Mouse (Mus musculus): Measurements from ENCODE around the gene Gm6169.
"Not testable (repeated sequence)": the region's sequence is repeated elsewhere in the genome, so short reads cannot be mapped to it uniquely, and the experiment has no call there.

Gm6169 gene

GRCm38 (mm10) chr13:97109046-97109445, 10.0 kb upstream of the Gm6169 start:
- Histone ChIP-seq H3K4me3 (replicated peaks; ENCODE audit: low read length) (no peak overlapping the region), H3K4me1 (replicated peaks; ENCODE audit: low read depth, low read length) (peaks cover 22% of the 10 kb centered on the region), H3K36me3 (ENCODE audit: insufficient read depth, low read length) (peaks cover 96% of the 10 kb centered on the region), H3K27me3 (ENCODE audit: insufficient read depth, low read length) (no peaks in the 10 kb centered on the region), H3K9me3 (ENCODE audit: low read length) (no peaks in the 10 kb centered on the region)
- TF ChIP-seq CTCF (conservative IDR thresholded peaks at IDR 0.05; ENCODE audit: low read length) (no peak), NANOG (IDR thresholded peaks at IDR 0.05; ENCODE audit: borderline replicate concordance, low read length) (no peak), POU5F1 (IDR thresholded peaks at IDR 0.05; ENCODE audit: borderline replicate concordance, low read length) (no peak)

- H3K4me1 ChIP-seq (replicated peaks; ENCODE audit: low read depth, low read length): peaks cover 30% of the 10 kb centered on the region
- not testable (repeated sequence) for H3K4me3 ChIP-seq (replicated peaks; ENCODE audit: low read length); H3K27me3 ChIP-seq (ENCODE audit: insufficient read depth, low read length); H3K9me3 ChIP-seq (ENCODE audit: low read length)
- H3K36me3 ChIP-seq (ENCODE audit: insufficient read depth, low read length): peaks cover 96% of the 10 kb centered on the region
Measured at GRCm38 (mm10) chr13:97107721-97108120, 8.7 kb upstream of the Gm6169 start.

- peaks cover 91% of the 10 kb centered on the region for H3K36me3 ChIP-seq (ENCODE audit: insufficient read depth, low read length)
- peaks cover 49% of the 10 kb centered on the region for H3K4me1 ChIP-seq (replicated peaks; ENCODE audit: low read depth, low read length)
- TF ChIP-seq NANOG (IDR thresholded peaks at IDR 0.05; ENCODE audit: borderline replicate concordance, low read length) (peak; percentile 59; the same call in 1 of the 2 replicates), CTCF (conservative IDR thresholded peaks at IDR 0.05; ENCODE audit: low read length) (no peak), POU5F1 (IDR thresholded peaks at IDR 0.05; ENCODE audit: borderline replicate concordance, low read length) (no peak)
- no peaks in the 10 kb centered on the region for H3K9me3 ChIP-seq (ENCODE audit: low read length)
- H3K4me3 ChIP-seq (replicated peaks; ENCODE audit: low read length): no peak overlapping the region
- no peaks in the 10 kb centered on the region for H3K27me3 ChIP-seq (ENCODE audit: insufficient read depth, low read length)
Measured at GRCm38 (mm10) chr13:97104996-97105395, 6.0 kb upstream of the Gm6169 start.

- Histone ChIP-seq H3K27me3 (ENCODE audit: insufficient read depth, low read length) (no peaks in the 10 kb centered on the region), H3K4me1 (replicated peaks; ENCODE audit: low read depth, low read length) (peaks cover 75% of the 10 kb centered on the region), H3K4me3 (replicated peaks; ENCODE audit: low read length) (no peak overlapping the region), H3K9me3 (ENCODE audit: low read length) (no peaks in the 10 kb centered on the region), H3K36me3 (ENCODE audit: insufficient read depth, low read length) (peaks cover 84% of the 10 kb centered on the region)
- TF ChIP-seq CTCF (conservative IDR thresholded peaks at IDR 0.05; ENCODE audit: low read length) (no peak), NANOG (IDR thresholded peaks at IDR 0.05; ENCODE audit: borderline replicate concordance, low read length) (no peak), POU5F1 (IDR thresholded peaks at IDR 0.05; ENCODE audit: borderline replicate concordance, low read length) (no peak)
Measured at GRCm38 (mm10) chr13:97095726-97096125, 3.3 kb downstream of the Gm6169 start.

- Histone ChIP-seq H3K27me3 (ENCODE audit: insufficient read depth, low read length) (no peaks in the 10 kb centered on the region), H3K36me3 (ENCODE audit: insufficient read depth, low read length) (peaks cover 58% of the 10 kb centered on the region), H3K4me3 (replicated peaks; ENCODE audit: low read length) (no peak overlapping the region), H3K9me3 (ENCODE audit: low read length) (no peaks in the 10 kb centered on the region), H3K4me1 (replicated peaks; ENCODE audit: low read depth, low read length) (peaks cover 76% of the 10 kb centered on the region)
- TF ChIP-seq NANOG (IDR thresholded peaks at IDR 0.05; ENCODE audit: borderline replicate concordance, low read length): no peak
- no peak for TF ChIP-seq CTCF (conservative IDR thresholded peaks at IDR 0.05; ENCODE audit: low read length)
- no peak for TF ChIP-seq POU5F1 (IDR thresholded peaks at IDR 0.05; ENCODE audit: borderline replicate concordance, low read length)
Measured at GRCm38 (mm10) chr13:97088183-97088582, 10.9 kb downstream of the Gm6169 start.

- Histone ChIP-seq H3K4me3 (replicated peaks; ENCODE audit: low read length) (peak overlapping the region; percentile 52), H3K27me3 (ENCODE audit: insufficient read depth, low read length) (no peaks in the 10 kb centered on the region), H3K4me1 (replicated peaks; ENCODE audit: low read depth, low read length) (peaks cover 80% of the 10 kb centered on the region), H3K36me3 (ENCODE audit: insufficient read depth, low read length) (peaks cover 58% of the 10 kb centered on the region), H3K9me3 (ENCODE audit: low read length) (no peaks in the 10 kb centered on the region)
- TF ChIP-seq POU5F1 (IDR thresholded peaks at IDR 0.05; ENCODE audit: borderline replicate concordance, low read length) (no peak), NANOG (IDR thresholded peaks at IDR 0.05; ENCODE audit: borderline replicate concordance, low read length) (no peak), CTCF (conservative IDR thresholded peaks at IDR 0.05; ENCODE audit: low read length) (no peak)
Measured at GRCm38 (mm10) chr13:97087421-97087820, 11.6 kb downstream of the Gm6169 start.

- 0 out of 2 replicates have a peak overlapping the region, but pooled peaks have one; percentile 0 for H3K4me3 ChIP-seq (replicated peaks; ENCODE audit: low read length)
- H3K36me3 ChIP-seq (ENCODE audit: insufficient read depth, low read length): peaks cover 58% of the 10 kb centered on the region
- TF ChIP-seq CTCF (conservative IDR thresholded peaks at IDR 0.05; ENCODE audit: low read length) (no peak), NANOG (IDR thresholded peaks at IDR 0.05; ENCODE audit: borderline replicate concordance, low read length) (no peak), POU5F1 (IDR thresholded peaks at IDR 0.05; ENCODE audit: borderline replicate concordance, low read length) (no peak)
- no peaks in the 10 kb centered on the region for H3K27me3 ChIP-seq (ENCODE audit: insufficient read depth, low read length)
- no peaks in the 10 kb centered on the region for H3K9me3 ChIP-seq (ENCODE audit: low read length)
- H3K4me1 ChIP-seq (replicated peaks; ENCODE audit: low read depth, low read length): peaks cover 80% of the 10 kb centered on the region
Measured at GRCm38 (mm10) chr13:97086316-97086715, 12.7 kb downstream of the Gm6169 start.

- H3K27me3 ChIP-seq (ENCODE audit: insufficient read depth, low read length): no peaks in the 10 kb centered on the region
- peak overlapping the region; percentile 21; the same call in 1 of the 2 replicates for H3K4me3 ChIP-seq (replicated peaks; ENCODE audit: low read length)
- H3K36me3 ChIP-seq (ENCODE audit: insufficient read depth, low read length): peaks cover 72% of the 10 kb centered on the region
- no peak for TF ChIP-seq POU5F1 (IDR thresholded peaks at IDR 0.05; ENCODE audit: borderline replicate concordance, low read length)
- TF ChIP-seq CTCF (conservative IDR thresholded peaks at IDR 0.05; ENCODE audit: low read length): no peak
- TF ChIP-seq NANOG (IDR thresholded peaks at IDR 0.05; ENCODE audit: borderline replicate concordance, low read length): no peak
- peaks cover 86% of the 10 kb centered on the region for H3K4me1 ChIP-seq (replicated peaks; ENCODE audit: low read depth, low read length)
- no peaks in the 10 kb centered on the region for H3K9me3 ChIP-seq (ENCODE audit: low read length)
Measured at GRCm38 (mm10) chr13:97082432-97082831, 16.6 kb downstream of the Gm6169 start.

- no peaks in the 10 kb centered on the region for H3K9me3 ChIP-seq (ENCODE audit: low read length)
- TF ChIP-seq CTCF (conservative IDR thresholded peaks at IDR 0.05; ENCODE audit: low read length): no peak
- TF ChIP-seq POU5F1 (IDR thresholded peaks at IDR 0.05; ENCODE audit: borderline replicate concordance, low read length): no peak
- TF ChIP-seq NANOG (IDR thresholded peaks at IDR 0.05; ENCODE audit: borderline replicate concordance, low read length): no peak
- no peaks in the 10 kb centered on the region for H3K27me3 ChIP-seq (ENCODE audit: insufficient read depth, low read length)
- peaks cover 91% of the 10 kb centered on the region for H3K4me1 ChIP-seq (replicated peaks; ENCODE audit: low read depth, low read length)
- peaks cover 70% of the 10 kb centered on the region for H3K36me3 ChIP-seq (ENCODE audit: insufficient read depth, low read length)
- H3K4me3 ChIP-seq (replicated peaks; ENCODE audit: low read length): no peak overlapping the region
Measured at GRCm38 (mm10) chr13:97080615-97081014, 18.4 kb downstream of the Gm6169 start.
